Mouse (Mus musculus) A20 (cell line): ENCODE results near the gene Gpr84.

Source experiments
- DNase-seq: peaks from one replicate; pipeline ENCODE4 v3.0.0-alpha.2; 2011; ENCODE audit warnings: low read depth, low spot score

Gene Gpr84

GRCm38 (mm10) chr15:103305792-103306645 is 4.4 kb downstream of the Gpr84 start:
- DNase-seq, result peak; percentile 66

- DNase-seq, result peak; percentile 99
Observed at GRCm38 (mm10) chr15:103305070-103305678, 5.2 kb downstream of the Gpr84 start.

GRCm38 (mm10) chr15:103304616-103304969 is 5.8 kb downstream of the Gpr84 start:
- no peak for DNase-seq

- no peak for DNase-seq
Observed at GRCm38 (mm10) chr15:103303916-103304615, 6.3 kb downstream of the Gpr84 start.

- DNase-seq, result no peak
Observed at GRCm38 (mm10) chr15:103302341-103303021, 7.9 kb downstream of the Gpr84 start.

- no peak for DNase-seq
Observed at GRCm38 (mm10) chr15:103301547-103302340, 8.7 kb downstream of the Gpr84 start.

- DNase-seq, result no peak
Observed at GRCm38 (mm10) chr15:103301046-103301445, 9.4 kb downstream of the Gpr84 start.

- no peak for DNase-seq
Observed at GRCm38 (mm10) chr15:103300560-103300959, 9.9 kb downstream of the Gpr84 start.

GRCm38 (mm10) chr15:103300067-103300471 is 10.3 kb downstream of the Gpr84 start:
- DNase-seq, result no peak

- no peak for DNase-seq
Observed at GRCm38 (mm10) chr15:103299644-103300043, 10.8 kb downstream of the Gpr84 start.

- no peak for DNase-seq
Observed at GRCm38 (mm10) chr15:103298861-103299616, 11.4 kb downstream of the Gpr84 start.

GRCm38 (mm10) chr15:103298026-103298425 is 12.4 kb downstream of the Gpr84 start:
- no peak for DNase-seq

- no peak for DNase-seq
Observed at GRCm38 (mm10) chr15:103297313-103297712, 13.1 kb downstream of the Gpr84 start.

GRCm38 (mm10) chr15:103295851-103296250 is 14.6 kb downstream of the Gpr84 start:
- no peak for DNase-seq

- no peak for DNase-seq
Observed at GRCm38 (mm10) chr15:103294649-103295048, 15.8 kb downstream of the Gpr84 start.

- no peak for DNase-seq
Observed at GRCm38 (mm10) chr15:103293375-103293774, 17.0 kb downstream of the Gpr84 start.

GRCm38 (mm10) chr15:103292673-103293345 is 17.6 kb downstream of the Gpr84 start:
- no peak for DNase-seq

- no peak for DNase-seq
Observed at GRCm38 (mm10) chr15:103290843-103291242, 19.6 kb downstream of the Gpr84 start.

GRCm38 (mm10) chr15:103290417-103290816 is 20.0 kb downstream of the Gpr84 start:
- no peak for DNase-seq

- no peak for DNase-seq
Observed at GRCm38 (mm10) chr15:103289600-103289999, 20.8 kb downstream of the Gpr84 start.
